Mouse (Mus musculus): ENCODE data around the gene Ttc28. TPM values are rescaled to one million over a fixed set of nuclear protein-coding genes. Genes with fewer than 3 reads are reported as not detected.

The Ttc28 gene
- polyA plus RNA-seq, 1 experiment from 2014 or later = 2.9 TPM

DNA sequence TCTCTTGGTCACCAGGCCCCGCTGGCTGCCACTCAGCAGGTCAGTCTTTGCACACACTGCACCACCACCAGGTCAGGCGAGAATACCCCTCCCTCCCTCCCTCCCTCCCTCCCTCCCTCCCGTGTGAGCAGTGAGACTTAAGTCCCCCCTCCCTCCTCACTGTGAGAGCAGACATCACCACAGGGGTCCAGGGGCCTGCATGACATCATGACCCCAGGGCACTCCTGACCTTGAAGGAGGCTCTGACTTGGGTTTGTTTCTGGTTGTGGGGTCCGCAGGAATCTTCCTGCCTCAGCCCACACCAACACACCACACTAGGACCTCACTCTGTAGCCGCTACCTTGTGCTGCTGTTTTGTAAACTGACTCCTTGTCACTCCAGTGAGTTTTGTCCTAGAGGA lies 408.0 kb downstream of the Ttc28 start:
- Histone ChIP-seq H3K9me3 (ENCODE audit: control insufficient read depth) (no peaks in the 10 kb centered on the region), H3K36me3 (ENCODE audit: control insufficient read depth, insufficient read depth) (peaks cover 17% of the 10 kb centered on the region), H3K4me1 (replicated peaks; ENCODE audit: control insufficient read depth, insufficient read depth, low read length) (no peaks in the 10 kb centered on the region), H3K4me2 (replicated peaks; ENCODE audit: low read depth) (no peak overlapping the region), H3K27ac (ENCODE audit: low read depth, low read length) (no peak overlapping the region), H3K27me3 (replicated peaks; ENCODE audit: control insufficient read depth, insufficient read depth, low read length) (no peaks in the 10 kb centered on the region), H3K9ac (ENCODE audit: low read depth, low read length) (no peak overlapping the region), H3K4me3 (ENCODE audit: low read depth, low read length) (no peak overlapping the region)
- no peak for ATAC-seq
- TF ChIP-seq CTCF (IDR thresholded peaks at IDR 0.05; ENCODE audit: low read depth) = no peak
- 92% methylated on average over 4 of the region's 5 CpGs for WGBS

GRCm38 (mm10) chr5:111288486-111288885 lies 408.9 kb downstream of the Ttc28 start:
- Histone ChIP-seq H3K9me3 (ENCODE audit: control insufficient read depth) (no peaks in the 10 kb centered on the region), H3K9ac (ENCODE audit: low read depth, low read length) (no peak overlapping the region), H3K27ac (ENCODE audit: low read depth, low read length) (no peak overlapping the region), H3K4me3 (ENCODE audit: low read depth, low read length) (no peak overlapping the region), H3K27me3 (replicated peaks; ENCODE audit: control insufficient read depth, insufficient read depth, low read length) (no peaks in the 10 kb centered on the region), H3K4me2 (replicated peaks; ENCODE audit: low read depth) (no peak overlapping the region), H3K36me3 (ENCODE audit: control insufficient read depth, insufficient read depth) (peaks cover 17% of the 10 kb centered on the region), H3K4me1 (replicated peaks; ENCODE audit: control insufficient read depth, insufficient read depth, low read length) (no peaks in the 10 kb centered on the region)
- 87% methylated on average over 11 of the region's 11 CpGs for WGBS
- no peak for ATAC-seq
- TF ChIP-seq CTCF (IDR thresholded peaks at IDR 0.05; ENCODE audit: low read depth) = no peak

DNA sequence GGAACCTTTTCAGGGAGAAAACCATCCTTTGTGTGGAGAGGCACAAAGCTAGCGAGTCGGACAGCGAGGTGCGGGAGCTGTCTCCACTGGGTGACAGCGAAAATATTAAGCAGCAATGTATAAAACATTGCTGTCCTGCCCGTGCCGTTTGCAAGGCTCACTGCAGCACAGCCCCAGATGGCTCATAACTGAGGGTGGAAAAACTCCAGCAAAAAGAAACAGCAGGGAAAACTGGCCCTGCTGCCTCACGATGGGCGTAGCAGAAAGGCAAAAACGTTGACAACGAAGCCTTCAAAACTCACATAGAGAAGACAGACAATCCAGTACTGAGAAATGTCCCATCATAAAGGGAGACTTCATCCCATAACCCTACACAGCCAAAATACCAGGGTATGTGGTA lies 410.5 kb downstream of the Ttc28 start:
- H3K36me3 ChIP-seq (ENCODE audit: control insufficient read depth, insufficient read depth) = peaks cover 11% of the 10 kb centered on the region
- H3K9me3 ChIP-seq (ENCODE audit: control insufficient read depth) = no peaks in the 10 kb centered on the region
- H3K4me3 ChIP-seq (ENCODE audit: low read depth, low read length) = no peak overlapping the region
- H3K4me2 ChIP-seq (replicated peaks; ENCODE audit: low read depth) = no peak overlapping the region
- no peak for ATAC-seq
- no peak overlapping the region for H3K9ac ChIP-seq (ENCODE audit: low read depth, low read length)
- no peaks in the 10 kb centered on the region for H3K27me3 ChIP-seq (replicated peaks; ENCODE audit: control insufficient read depth, insufficient read depth, low read length)
- no peak overlapping the region for H3K27ac ChIP-seq (ENCODE audit: low read depth, low read length)
- TF ChIP-seq CTCF (IDR thresholded peaks at IDR 0.05; ENCODE audit: low read depth) = no peak
- no peaks in the 10 kb centered on the region for H3K4me1 ChIP-seq (replicated peaks; ENCODE audit: control insufficient read depth, insufficient read depth, low read length)
- 88% methylated on average over 11 of the region's 11 CpGs for WGBS

DNA sequence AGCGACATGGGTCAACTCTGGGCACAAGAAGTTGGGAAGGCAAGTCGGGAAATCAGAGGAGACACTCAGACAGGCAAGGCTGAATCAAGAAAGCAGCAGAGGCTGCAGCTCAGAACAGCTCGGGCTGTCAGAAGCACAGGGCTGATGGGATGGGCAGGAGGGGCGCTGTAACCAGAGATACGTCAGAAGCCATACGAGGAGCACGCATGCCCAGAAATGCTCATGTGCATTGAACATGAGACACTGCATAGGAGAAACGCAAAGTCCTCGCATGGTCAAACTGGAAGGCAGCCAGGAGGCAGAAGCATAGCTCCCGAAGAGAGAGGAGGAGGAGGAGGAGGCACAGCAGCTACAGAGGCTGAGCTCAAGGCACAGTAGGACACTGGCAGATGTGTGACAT lies 412.0 kb downstream of the Ttc28 start:
- no peak for ATAC-seq
- 0 out of 2 replicates have a peak, but pooled peaks have one; percentile 7 for TF ChIP-seq CTCF (IDR thresholded peaks at IDR 0.05; ENCODE audit: low read depth)
- Histone ChIP-seq H3K36me3 (ENCODE audit: control insufficient read depth, insufficient read depth) (no peaks in the 10 kb centered on the region), H3K9me3 (ENCODE audit: control insufficient read depth) (no peaks in the 10 kb centered on the region), H3K27ac (ENCODE audit: low read depth, low read length) (no peak overlapping the region), H3K27me3 (replicated peaks; ENCODE audit: control insufficient read depth, insufficient read depth, low read length) (no peaks in the 10 kb centered on the region), H3K4me1 (replicated peaks; ENCODE audit: control insufficient read depth, insufficient read depth, low read length) (no peaks in the 10 kb centered on the region), H3K9ac (ENCODE audit: low read depth, low read length) (no peak overlapping the region), H3K4me3 (ENCODE audit: low read depth, low read length) (no peak overlapping the region), H3K4me2 (replicated peaks; ENCODE audit: low read depth) (no peak overlapping the region)
- 54% methylated on average over 10 of the region's 10 CpGs for WGBS

GRCm38 (mm10) chr5:111297801-111298200 lies 418.2 kb downstream of the Ttc28 start:
- 67% methylated on average over 5 of the region's 5 CpGs for WGBS
- H3K4me1 ChIP-seq (replicated peaks; ENCODE audit: control insufficient read depth, insufficient read depth, low read length) = no peaks in the 10 kb centered on the region
- no peak for TF ChIP-seq CTCF (IDR thresholded peaks at IDR 0.05; ENCODE audit: low read depth)
- H3K36me3 ChIP-seq (ENCODE audit: control insufficient read depth, insufficient read depth) = no peaks in the 10 kb centered on the region
- no peaks in the 10 kb centered on the region for H3K27me3 ChIP-seq (replicated peaks; ENCODE audit: control insufficient read depth, insufficient read depth, low read length)
- no peak overlapping the region for H3K27ac ChIP-seq (ENCODE audit: low read depth, low read length)
- H3K4me3 ChIP-seq (ENCODE audit: low read depth, low read length) = no peak overlapping the region
- H3K9me3 ChIP-seq (ENCODE audit: control insufficient read depth) = no peaks in the 10 kb centered on the region
- ATAC-seq = no peak
- H3K4me2 ChIP-seq (replicated peaks; ENCODE audit: low read depth) = no peak overlapping the region
- no peak overlapping the region for H3K9ac ChIP-seq (ENCODE audit: low read depth, low read length)

GRCm38 (mm10) chr5:111298706-111299105 lies 419.1 kb downstream of the Ttc28 start:
- Histone ChIP-seq H3K4me3 (ENCODE audit: low read depth, low read length) (no peak overlapping the region), H3K9me3 (ENCODE audit: control insufficient read depth) (no peaks in the 10 kb centered on the region), H3K4me2 (replicated peaks; ENCODE audit: low read depth) (no peak overlapping the region), H3K27me3 (replicated peaks; ENCODE audit: control insufficient read depth, insufficient read depth, low read length) (no peaks in the 10 kb centered on the region), H3K4me1 (replicated peaks; ENCODE audit: control insufficient read depth, insufficient read depth, low read length) (no peaks in the 10 kb centered on the region), H3K9ac (ENCODE audit: low read depth, low read length) (no peak overlapping the region), H3K36me3 (ENCODE audit: control insufficient read depth, insufficient read depth) (no peaks in the 10 kb centered on the region), H3K27ac (ENCODE audit: low read depth, low read length) (no peak overlapping the region)
- TF ChIP-seq CTCF (IDR thresholded peaks at IDR 0.05; ENCODE audit: low read depth) = no peak
- WGBS = 44% methylated on average over 7 of the region's 7 CpGs
- no peak for ATAC-seq

DNA sequence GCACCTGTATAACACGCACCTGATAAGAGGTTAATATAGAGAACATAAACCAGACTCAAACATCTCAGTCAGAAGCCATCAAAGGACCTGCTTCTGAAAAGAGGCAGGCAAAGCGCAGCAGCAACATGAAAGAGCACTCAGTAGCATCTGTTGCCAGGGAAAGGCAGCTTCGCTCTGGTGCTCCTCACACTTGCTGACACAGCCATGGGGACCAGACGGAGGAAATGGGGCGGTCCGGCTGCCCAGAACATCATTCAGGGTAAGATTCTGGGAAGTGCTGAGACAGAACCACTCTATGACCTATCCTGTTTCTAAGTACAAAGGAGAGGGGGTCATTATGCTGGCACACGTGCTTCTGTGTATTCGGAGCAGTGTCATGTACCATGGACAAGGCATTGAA lies 421.2 kb downstream of the Ttc28 start:
- no peak for TF ChIP-seq CTCF (IDR thresholded peaks at IDR 0.05; ENCODE audit: low read depth)
- no peaks in the 10 kb centered on the region for H3K4me1 ChIP-seq (replicated peaks; ENCODE audit: control insufficient read depth, insufficient read depth, low read length)
- no peaks in the 10 kb centered on the region for H3K36me3 ChIP-seq (ENCODE audit: control insufficient read depth, insufficient read depth)
- no peak overlapping the region for H3K4me3 ChIP-seq (ENCODE audit: low read depth, low read length)
- H3K9me3 ChIP-seq (ENCODE audit: control insufficient read depth) = no peaks in the 10 kb centered on the region
- ATAC-seq = no peak
- H3K4me2 ChIP-seq (replicated peaks; ENCODE audit: low read depth) = no peak overlapping the region
- no peaks in the 10 kb centered on the region for H3K27me3 ChIP-seq (replicated peaks; ENCODE audit: control insufficient read depth, insufficient read depth, low read length)
- H3K9ac ChIP-seq (ENCODE audit: low read depth, low read length) = no peak overlapping the region
- no peak overlapping the region for H3K27ac ChIP-seq (ENCODE audit: low read depth, low read length)
- 74% methylated on average over 8 of the region's 8 CpGs for WGBS

Data from intestine, postnatal 0 days (tissue).